Mouse (Mus musculus) frontal cortex, postnatal 25 days (tissue): ENCODE results near the gene Clip3.

ENCODE experiments used
- DNase-seq, 2 experiments: peaks; one replicate each; pipeline ENCODE4 v3.0.0; 2022; ENCODE audit warnings: low spot score in 2 of 2

Clip3 gene

GRCm38 (mm10) chr7:30291215-30292131, at the start of gene Clip3:
Gene Clip3, plus strand, starts transcription at chr7:30291728.
- peak; percentile 83 to 84 for DNase-seq

- no peak for DNase-seq
Observed at GRCm38 (mm10) chr7:30251956-30252954, 39.3 kb upstream of the Clip3 start.

- DNase-seq: no peak
Observed at GRCm38 (mm10) chr7:30265041-30265440, 26.5 kb upstream of the Clip3 start.

GRCm38 (mm10) chr7:30265531-30265930, 26.0 kb upstream of the Clip3 start:
- no peak for DNase-seq

GRCm38 (mm10) chr7:30265935-30266334, 25.6 kb upstream of the Clip3 start:
- DNase-seq: no peak

- no peak for DNase-seq
Observed at GRCm38 (mm10) chr7:30266780-30267179, 24.7 kb upstream of the Clip3 start.

- no peak for DNase-seq
Observed at GRCm38 (mm10) chr7:30269641-30270040, 21.9 kb upstream of the Clip3 start.

- no peak for DNase-seq
Observed at GRCm38 (mm10) chr7:30274383-30274782, 17.1 kb upstream of the Clip3 start.

- no peak for DNase-seq
Observed at GRCm38 (mm10) chr7:30278911-30279310, 12.6 kb upstream of the Clip3 start.

GRCm38 (mm10) chr7:30279536-30279935, 12.0 kb upstream of the Clip3 start:
- DNase-seq: no peak

- DNase-seq: peak; percentile 74 to 81
Observed at GRCm38 (mm10) chr7:30279951-30280669, 11.4 kb upstream of the Clip3 start, which contains the start of the genes Thap8 and Wdr62. Gene Thap8, plus strand, starts transcription at chr7:30280094. Gene Wdr62, minus strand, starts transcription at chr7:30280419.

- DNase-seq: peak; percentile 72 to 76
Observed at GRCm38 (mm10) chr7:30280670-30281138, 10.8 kb upstream of the Clip3 start.

- DNase-seq: no peak
Observed at GRCm38 (mm10) chr7:30281522-30281921, 10.0 kb upstream of the Clip3 start.

GRCm38 (mm10) chr7:30282740-30283139, 8.8 kb upstream of the Clip3 start:
- DNase-seq: no peak

- no peak for DNase-seq
Observed at GRCm38 (mm10) chr7:30286701-30287410, 4.7 kb upstream of the Clip3 start.

GRCm38 (mm10) chr7:30288046-30288445, 3.5 kb upstream of the Clip3 start:
- DNase-seq: no peak

GRCm38 (mm10) chr7:30289071-30289713, 2.3 kb upstream of the Clip3 start:
- DNase-seq: no peak

- DNase-seq: no peak
Observed at GRCm38 (mm10) chr7:30289714-30290399, 1.7 kb upstream of the Clip3 start.

GRCm38 (mm10) chr7:30293795-30294194, 2.3 kb downstream of the Clip3 start:
- DNase-seq: no peak

GRCm38 (mm10) chr7:30294296-30294695, 2.8 kb downstream of the Clip3 start:
- no peak for DNase-seq
